Mouse (Mus musculus) urinary bladder, postnatal 10 days (tissue): ENCODE data around the gene Gpc3.

Source experiments
- DNase-seq: peaks from one replicate; pipeline ENCODE4 v3.0.0; 2022; ENCODE audit warnings: low spot score

The Gpc3 gene

DNA sequence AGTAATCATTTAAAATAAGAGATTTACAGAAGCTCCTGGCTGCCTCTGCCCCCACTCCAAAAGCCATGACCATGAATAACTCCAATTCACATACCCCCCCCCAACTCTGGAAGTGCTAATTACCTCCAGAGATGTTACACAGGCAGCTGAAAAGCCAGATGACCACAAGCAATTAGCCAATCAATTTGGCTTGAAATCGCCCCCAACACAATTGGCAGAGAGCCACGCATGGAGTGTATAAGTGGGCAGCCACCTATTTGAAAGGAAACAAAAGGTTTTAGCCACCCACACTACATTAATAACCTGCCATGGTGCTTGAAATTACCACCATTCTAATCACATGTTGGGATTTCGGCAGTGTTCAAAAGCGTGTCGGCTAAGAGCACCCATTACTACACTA lies 55.2 kb downstream of the Gpc3 start:
- DNase-seq: no peak

GRCm38 (mm10) chrX:52557489-52557888 lies 56.3 kb downstream of the Gpc3 start:
- DNase-seq: no peak

DNA sequence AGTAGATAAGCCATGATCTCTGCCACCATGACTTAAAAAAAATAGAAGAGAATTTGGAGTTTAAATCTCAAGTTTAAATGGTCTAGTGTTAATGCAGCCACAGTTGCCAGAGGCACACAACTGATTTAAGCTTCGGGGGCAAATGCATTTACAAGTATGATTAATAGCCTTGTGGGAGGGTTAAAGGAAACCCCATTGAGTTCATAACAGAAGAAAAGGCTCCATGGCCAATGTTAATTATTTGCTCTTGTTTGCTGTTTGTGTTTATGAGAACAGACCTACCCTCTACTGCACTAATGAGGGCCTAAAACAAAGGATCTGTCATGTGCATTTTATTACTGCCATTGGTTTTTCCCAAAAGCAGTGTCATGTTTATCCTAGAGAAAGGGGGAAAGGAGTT lies 62.5 kb downstream of the Gpc3 start:
- no peak for DNase-seq

DNA sequence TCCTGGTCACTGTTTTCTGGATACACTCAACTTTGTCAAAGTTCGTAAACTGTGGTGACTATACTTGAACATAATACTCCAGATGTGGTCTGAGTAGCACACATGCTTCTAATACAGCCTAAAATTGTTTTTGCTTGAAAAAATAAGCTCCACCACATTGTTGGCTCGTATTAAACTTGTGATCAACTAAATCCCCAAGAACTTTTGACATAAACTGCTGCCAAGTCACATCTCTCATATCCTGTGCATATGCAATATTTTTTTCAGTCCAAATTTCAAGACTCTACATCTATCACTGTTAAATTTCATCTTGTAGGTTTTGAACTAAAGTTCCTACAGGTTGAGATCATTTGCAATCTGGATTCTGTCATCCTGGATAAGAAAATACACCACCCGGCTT lies 69.1 kb downstream of the Gpc3 start:
- DNase-seq: no peak

DNA sequence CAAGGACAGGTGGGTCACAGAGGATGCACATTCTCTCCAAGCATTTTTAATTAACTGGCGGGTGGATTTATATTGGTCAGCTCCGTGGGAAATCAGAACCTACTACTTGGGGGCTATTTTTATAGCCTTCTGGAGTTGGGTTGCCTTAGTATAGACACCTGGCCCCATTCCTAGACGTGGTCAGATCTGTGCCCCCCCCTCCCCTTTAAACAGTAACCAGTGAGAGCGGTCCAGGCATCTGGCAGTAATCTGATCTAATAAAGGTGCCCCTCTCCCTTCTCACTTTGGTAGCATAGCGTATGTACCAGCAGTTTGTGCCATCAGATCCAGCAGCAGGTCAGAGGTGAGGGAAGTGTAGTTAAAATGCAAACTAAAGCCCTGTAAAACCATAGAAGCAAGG lies 76.5 kb downstream of the Gpc3 start:
- no peak for DNase-seq

DNA sequence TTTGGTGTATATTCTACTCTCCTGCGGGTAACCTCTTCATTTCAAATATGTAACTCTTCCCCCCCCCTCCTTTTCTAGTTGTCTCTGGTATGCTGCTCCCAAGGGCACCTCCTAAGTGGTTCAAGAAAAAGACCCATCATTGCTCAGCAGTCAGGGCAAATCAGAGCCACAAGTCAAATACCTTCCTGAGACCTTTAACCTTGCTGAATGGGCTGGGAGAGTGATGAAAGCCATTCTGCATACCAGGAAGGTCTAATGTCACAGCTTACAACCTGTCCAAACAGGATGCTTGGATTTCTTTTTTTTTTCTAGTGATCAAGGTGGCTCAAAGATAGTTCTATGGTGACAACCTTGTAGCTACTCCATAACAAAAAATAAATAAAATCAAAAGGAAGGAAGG lies 80.0 kb downstream of the Gpc3 start:
- DNase-seq: no peak

- no peak for DNase-seq
Observed at GRCm38 (mm10) chrX:52533098-52533497, 80.7 kb downstream of the Gpc3 start.

GRCm38 (mm10) chrX:52532124-52532523 lies 81.6 kb downstream of the Gpc3 start:
- DNase-seq: no peak

DNA sequence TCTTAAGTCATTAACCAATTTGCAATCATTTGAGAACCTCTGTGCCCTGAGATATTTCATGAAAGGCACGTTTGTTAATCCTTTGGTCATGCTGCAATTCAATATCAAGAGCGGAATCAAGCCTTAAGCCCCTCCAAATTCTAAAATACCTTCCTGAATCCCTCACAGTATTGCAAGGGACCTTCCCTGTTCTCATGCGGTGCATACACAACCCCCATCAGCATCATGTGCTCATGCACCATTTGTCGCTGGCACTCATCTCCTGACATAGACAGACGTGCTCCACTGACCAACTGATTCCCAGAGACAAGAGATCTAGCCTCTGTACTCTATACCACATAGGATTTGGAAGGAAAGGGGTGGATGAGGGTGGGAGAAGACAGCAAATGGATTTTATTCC lies 87.7 kb downstream of the Gpc3 start:
- DNase-seq: no peak

- DNase-seq: no peak
Observed at GRCm38 (mm10) chrX:52525132-52525531, 88.6 kb downstream of the Gpc3 start.

DNA sequence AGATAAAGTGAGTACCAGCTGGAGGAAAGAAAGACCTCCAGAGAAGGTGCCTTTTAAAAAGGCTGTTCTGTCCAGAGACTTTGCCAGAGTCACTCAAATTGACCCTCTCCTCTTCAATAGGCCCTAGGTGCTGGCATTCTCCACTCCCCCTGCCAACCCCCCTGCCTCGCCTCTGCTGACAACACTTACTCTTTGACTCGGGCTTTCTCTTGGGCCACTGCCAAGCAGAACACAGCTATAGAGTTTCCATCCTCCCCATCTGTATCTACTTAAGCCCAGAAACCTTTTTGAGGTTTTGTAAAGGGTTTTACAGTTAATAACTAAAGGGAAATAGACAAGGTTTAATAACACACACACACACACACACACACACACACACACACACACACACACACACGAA lies 99.2 kb downstream of the Gpc3 start:
- DNase-seq: no peak

GRCm38 (mm10) chrX:52511151-52511550 lies 102.6 kb downstream of the Gpc3 start:
- DNase-seq: no peak

DNA sequence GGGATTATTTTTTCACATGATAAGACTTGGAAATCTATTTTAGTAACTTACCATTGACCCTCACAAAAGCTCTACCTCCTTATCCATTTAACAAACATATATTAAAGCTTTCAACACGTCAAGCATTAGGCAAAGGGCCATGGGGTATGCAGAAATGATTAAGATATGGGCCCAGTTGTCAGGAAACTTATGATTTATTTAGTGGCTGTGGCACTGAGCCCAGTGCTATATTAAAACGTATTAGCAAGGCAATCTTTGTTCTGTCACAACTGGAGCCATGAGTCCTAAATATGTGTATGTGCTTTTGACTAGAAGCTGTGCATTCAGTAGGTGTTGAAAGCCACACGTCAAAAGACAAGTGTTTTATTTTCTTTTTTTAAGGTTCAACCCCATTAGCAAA lies 109.9 kb downstream of the Gpc3 start:
- no peak for DNase-seq

- no peak for DNase-seq
Observed at GRCm38 (mm10) chrX:52489461-52489860, 124.3 kb downstream of the Gpc3 start.

GRCm38 (mm10) chrX:52455074-52455588 lies 158.6 kb downstream of the Gpc3 start:
- DNase-seq: no peak

DNA sequence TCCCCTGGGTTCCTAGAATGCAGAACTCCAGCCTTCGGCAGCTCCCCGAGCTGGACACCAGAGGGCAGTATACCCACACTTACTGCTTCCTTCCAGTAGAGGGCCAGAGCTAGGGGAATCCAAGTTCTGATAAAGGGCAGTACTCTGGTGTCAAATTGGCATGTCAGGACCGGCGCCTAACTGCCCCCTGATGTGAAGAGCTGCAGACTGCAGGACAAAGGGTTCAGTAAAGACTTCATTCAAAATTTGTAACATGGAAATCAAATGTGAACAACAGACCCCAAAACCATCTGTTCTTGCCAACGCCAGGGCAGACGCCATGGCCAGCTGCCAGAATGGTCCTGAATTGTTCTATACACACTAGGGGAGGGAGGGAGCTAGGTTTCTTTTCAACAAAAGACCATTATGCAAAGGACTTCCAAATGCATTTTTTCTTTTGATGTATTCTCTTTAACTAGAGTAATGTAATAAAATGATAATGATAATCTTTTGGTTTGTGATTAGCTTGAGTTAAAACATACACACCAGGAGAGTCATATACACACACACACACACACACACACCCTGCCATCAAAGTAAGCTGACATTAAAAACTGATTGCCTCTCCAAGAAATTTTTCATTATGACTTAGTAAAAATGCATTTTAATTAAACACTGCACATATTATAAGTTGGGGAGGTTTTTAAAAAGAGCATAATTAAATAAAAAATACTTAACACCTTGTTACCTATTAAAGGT lies 160.1 kb downstream of the Gpc3 start:
- peak; percentile 10 for DNase-seq

GRCm38 (mm10) chrX:52449177-52449576 lies 164.6 kb downstream of the Gpc3 start:
- no peak for DNase-seq

GRCm38 (mm10) chrX:52448496-52448895 lies 165.3 kb downstream of the Gpc3 start:
- DNase-seq: no peak

GRCm38 (mm10) chrX:52446530-52446929 lies 167.2 kb downstream of the Gpc3 start:
- DNase-seq: no peak

- DNase-seq: no peak
Observed at GRCm38 (mm10) chrX:52444977-52445376, 168.8 kb downstream of the Gpc3 start.

DNA sequence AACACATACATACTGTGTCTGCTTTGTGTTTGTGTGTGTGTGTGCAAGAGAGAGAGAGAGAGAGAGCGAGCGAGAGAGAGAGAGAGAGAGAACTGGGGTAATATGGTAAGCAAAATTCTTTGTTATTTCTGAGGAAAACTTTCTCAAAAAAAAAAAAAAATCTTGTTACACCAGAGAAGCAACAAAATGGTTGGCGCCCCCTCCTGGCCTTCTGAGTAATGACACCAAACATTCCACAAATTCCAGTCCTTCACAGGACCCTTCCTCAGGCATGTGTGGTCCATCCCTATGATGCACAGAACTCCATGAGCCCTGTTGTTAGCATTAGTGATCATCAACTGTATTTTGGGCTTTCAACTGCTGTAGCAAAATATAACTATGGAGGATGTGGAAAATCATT lies 172.0 kb downstream of the Gpc3 start:
- no peak for DNase-seq

GRCm38 (mm10) chrX:52439421-52439820 lies 174.3 kb downstream of the Gpc3 start:
- DNase-seq: no peak

DNA sequence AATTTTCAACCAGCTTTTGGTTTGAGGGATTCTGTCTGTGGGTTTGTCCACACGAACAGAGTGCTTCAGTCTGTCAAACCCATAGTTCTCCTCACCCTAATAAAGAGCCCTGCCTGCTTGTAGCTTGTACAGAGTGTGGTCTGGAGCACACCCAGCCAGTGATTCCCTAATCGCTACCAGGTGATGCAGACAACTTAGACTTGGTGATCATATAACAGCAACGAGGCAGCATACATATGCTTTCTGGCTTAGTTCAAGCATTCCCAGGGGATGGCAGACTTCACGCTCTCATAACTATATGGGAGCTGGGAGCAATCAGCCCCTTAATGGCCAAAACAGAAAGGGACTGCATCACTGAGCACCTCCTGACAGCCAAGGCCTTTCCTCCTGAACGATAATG lies 188.1 kb downstream of the Gpc3 start:
- DNase-seq: no peak

- DNase-seq: no peak
Observed at GRCm38 (mm10) chrX:52419850-52420249, 193.9 kb downstream of the Gpc3 start.
